ENCODE assay signal across 12 mouse cellular contexts in genomic region chr6:57742749-57743148, GRCm38 (mm10).
"Had no signal": no experiment of that assay in that cellular context is flagged by ENCODE, and none has a peak within 500 bp of the region (broad histone marks: within the 10 kb centered on the region; RNA-seq: fewer than 3 reads in every experiment).

No protein-coding gene starts in this region.

- H3K9me3 ChIP-seq: midbrain, embryonic 12.5 days; neural tube, embryonic 13.5 days; neural tube, embryonic 15.5 days had no signal

- DNase-seq: lung, adult 18-20 months; midbrain, embryonic 14.5 days; right cerebral cortex, adult 18-20 months; right cerebral cortex, postnatal 25 days; right cerebral cortex, postnatal 4 days; thymus, adult 2 months; thymus, postnatal 4 days had no signal

- H3K9ac ChIP-seq: lung, embryonic 14.5 days; midbrain, embryonic 12.5 days; neural tube, embryonic 13.5 days; neural tube, embryonic 15.5 days had no signal

- H3K4me1 ChIP-seq: midbrain, embryonic 12.5 days; neural tube, embryonic 13.5 days; neural tube, embryonic 15.5 days had no signal

- H3K4me2 ChIP-seq: lung, embryonic 14.5 days; midbrain, embryonic 12.5 days; neural tube, embryonic 13.5 days; neural tube, embryonic 15.5 days had no signal

- H3K27ac ChIP-seq: midbrain, embryonic 12.5 days; neural tube, embryonic 13.5 days; neural tube, embryonic 15.5 days had no signal

- H3K27me3 ChIP-seq: midbrain, embryonic 12.5 days; neural tube, embryonic 13.5 days; neural tube, embryonic 15.5 days had no signal

- H3K4me3 ChIP-seq: midbrain, embryonic 12.5 days; myocyte; neural tube, embryonic 13.5 days; neural tube, embryonic 15.5 days had no signal
